Mouse (Mus musculus): ENCODE data around the gene Cfdp1.
A peak's percentile ranks its signal among the peaks of the same experiment; 100 is the strongest.

DNA sequence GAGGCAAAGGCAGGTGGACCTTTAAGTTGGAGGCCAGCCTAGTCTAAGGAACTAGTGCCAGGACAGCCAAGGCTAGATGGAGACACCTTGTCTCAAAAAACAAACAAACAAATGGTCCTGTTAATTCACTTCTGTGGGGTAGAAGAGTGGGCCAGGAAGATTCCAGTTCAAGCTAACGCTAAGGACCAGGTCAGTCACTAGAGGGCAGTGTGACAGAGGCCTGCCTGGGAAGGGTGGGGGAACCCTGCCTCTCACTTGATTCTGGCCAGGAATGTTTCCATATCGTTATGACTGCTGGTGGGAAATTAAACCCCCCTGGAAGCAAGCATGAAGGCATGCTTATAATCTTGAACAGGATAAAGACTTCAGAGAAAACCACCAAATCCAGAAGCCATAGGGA is 27.5 kb upstream of the Cfdp1 start:
- TF ChIP-seq POLR2A (IDR thresholded peaks at IDR 0.05; ENCODE audit: control insufficient read depth, extremely low read depth, insufficient read depth, low read length, poor library complexity) = no peak
- peak; percentile 55; the same call in 1 of the 2 replicates for TF ChIP-seq CTCF (IDR thresholded peaks at IDR 0.05; ENCODE audit: borderline replicate concordance, control insufficient read depth, extremely low read depth, insufficient read depth, low read length, poor library complexity)
